In the genomic region with DNA sequence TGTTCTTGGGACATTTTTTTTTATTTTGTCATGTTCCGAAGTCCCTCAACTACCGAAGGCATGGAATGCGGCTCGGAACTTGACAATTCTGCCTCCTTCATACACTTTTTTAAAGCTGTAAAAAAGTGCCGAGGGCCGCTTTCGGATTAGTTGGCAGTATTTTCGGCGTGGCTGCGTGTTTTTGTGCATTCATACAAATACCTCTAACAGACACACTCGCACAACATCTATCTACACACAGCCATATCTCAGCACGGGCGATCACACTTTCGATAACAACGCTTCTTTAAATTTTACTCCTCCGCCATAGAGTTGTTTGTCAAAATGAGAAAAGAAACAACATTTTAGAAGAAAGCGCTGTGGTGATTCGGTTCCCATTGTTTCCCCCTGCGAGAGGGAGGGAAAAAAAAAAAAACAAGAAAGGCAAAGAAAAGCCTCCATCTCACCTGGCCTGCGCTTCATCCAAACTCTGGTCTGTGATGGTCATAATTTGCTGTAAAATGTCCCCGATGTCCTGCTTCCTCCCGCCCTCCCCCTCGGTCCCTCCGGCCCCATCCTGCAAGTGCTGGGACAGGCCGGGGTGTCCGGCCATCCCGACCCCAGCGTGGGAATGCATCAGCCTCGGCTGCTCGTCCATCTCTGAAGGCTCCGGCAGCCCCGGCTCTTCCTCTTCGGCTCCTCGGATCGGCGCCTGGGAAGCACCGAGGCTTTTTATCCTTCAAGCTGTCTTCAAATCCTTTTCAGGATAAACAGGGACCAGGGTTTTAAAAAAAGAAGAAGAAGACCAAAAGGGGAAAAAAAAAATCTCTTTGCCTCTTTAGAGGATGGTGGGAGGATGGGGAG, we compare ENCODE assay signal across 8 mouse cellular contexts. TPM values are rescaled to one million over a fixed set of nuclear protein-coding genes. Genes with fewer than 3 reads are reported as not detected.
DNase-seq lines count a peak whose midpoint lies in the region; ATAC-seq and TF ChIP-seq lines count a peak whose summit lies in the region.

No protein-coding gene starts in this region.

- H3K79me2 ChIP-seq in C2C12 (ENCODE audit: control insufficient read depth, insufficient read depth) = peaks cover 57% of the 10 kb centered on the region

- H3K4me3 ChIP-seq in C2C12 (ENCODE audit: insufficient read depth, poor library complexity, severe bottlenecking) = peak overlapping the region; percentile 67
- peak overlapping the region; percentile 57 to 68 for H3K4me3 ChIP-seq in heart, embryonic 14.5 days (ENCODE audit: control insufficient read depth in 1 of 2, insufficient read depth in 1 of 2, low read depth in 1 of 2, low read length in 2 of 2)
- peak overlapping the region; percentile 88 for H3K4me3 ChIP-seq in limb, embryonic 10.5 days
- peak overlapping the region; percentile 85 for H3K4me3 ChIP-seq in midbrain, embryonic 12.5 days

- peaks cover 12% of the 10 kb centered on the region for H3K36me3 ChIP-seq in C2C12 (ENCODE audit: control insufficient read depth, insufficient read depth)
- H3K36me3 ChIP-seq in heart, embryonic 14.5 days (ENCODE audit: control insufficient read depth, insufficient read depth, low read length) = no peaks in the 10 kb centered on the region
- H3K36me3 ChIP-seq in limb, embryonic 10.5 days = no peaks in the 10 kb centered on the region
- no peaks in the 10 kb centered on the region for H3K36me3 ChIP-seq in midbrain, embryonic 12.5 days

- H3K9me3 ChIP-seq in heart, embryonic 14.5 days (ENCODE audit: control insufficient read depth, low read length) = no peaks in the 10 kb centered on the region
- H3K9me3 ChIP-seq in limb, embryonic 10.5 days (replicated peaks) = no peaks in the 10 kb centered on the region
- no peaks in the 10 kb centered on the region for H3K9me3 ChIP-seq in midbrain, embryonic 12.5 days

- H3ac ChIP-seq in C2C12 (ENCODE audit: control insufficient read depth, insufficient read length, low read depth) = peak overlapping the region; percentile 83

- WGBS in heart, embryonic 14.5 days = under 1% methylated on average over 37 of the region's 37 CpGs
- under 1% methylated on average over 37 of the region's 37 CpGs for WGBS in limb, embryonic 10.5 days
- WGBS in midbrain, embryonic 12.5 days = under 1% methylated on average over 37 of the region's 37 CpGs

- no peaks in the 10 kb centered on the region for H3K27me3 ChIP-seq in C2C12 (ENCODE audit: control insufficient read depth, insufficient read depth, insufficient read length)
- H3K27me3 ChIP-seq in heart, embryonic 14.5 days (ENCODE audit: control insufficient read depth, insufficient read depth, low read length) = no peaks in the 10 kb centered on the region
- H3K27me3 ChIP-seq in limb, embryonic 10.5 days (ENCODE audit: low read depth, poor library complexity, severe bottlenecking) = no peaks in the 10 kb centered on the region
- no peaks in the 10 kb centered on the region for H3K27me3 ChIP-seq in midbrain, embryonic 12.5 days

- peaks cover 48% of the 10 kb centered on the region for H3K79me3 ChIP-seq in C2C12 (ENCODE audit: low read depth)

- H3K4me1 ChIP-seq in heart, embryonic 14.5 days (ENCODE audit: control insufficient read depth in 2 of 2, insufficient read depth in 2 of 2, low read length in 2 of 2) = peaks cover 0 to 22% of the 10 kb centered on the region in 2 experiments; a peak in 3 of 4 replicates
- peaks cover 30% of the 10 kb centered on the region for H3K4me1 ChIP-seq in limb, embryonic 10.5 days
- H3K4me1 ChIP-seq in midbrain, embryonic 12.5 days = peaks cover 22% of the 10 kb centered on the region

- no peak for ATAC-seq in heart, embryonic 14.5 days (ENCODE audit: insufficient number of reproducible peaks, insufficient read depth, low FRiP score, low read depth)
- ATAC-seq in midbrain, embryonic 12.5 days (ENCODE audit: low FRiP score, low read depth) = no peak
- ATAC-seq in granulocyte monocyte progenitor cell, adult 5-6 weeks (replicated peaks; ENCODE audit: poor library complexity, severe bottlenecking) = no peak

- peak; percentile 42 for DNase-seq in ZHBTc4 (ENCODE audit: low read depth, low spot score)
- DNase-seq in embryo, embryonic 9.5 days (ENCODE audit: extremely low spot score) = peak; percentile 73
- DNase-seq in limb, embryonic 10.5 days (ENCODE audit: low spot score) = peak; percentile 71
- no peak for DNase-seq in frontal cortex, adult 2 months (ENCODE audit: extremely low spot score in 1 of 2, low spot score in 1 of 2)

- H3K27ac ChIP-seq in heart, embryonic 14.5 days (replicated peaks in 1 of 2; ENCODE audit: control insufficient read depth in 1 of 2, insufficient read depth in 1 of 2, low read depth in 2 of 2, low read length in 2 of 2) = peak overlapping the region; percentile 89 to 97
- H3K27ac ChIP-seq in limb, embryonic 10.5 days = peak overlapping the region; percentile 99
- peak overlapping the region; percentile 100 for H3K27ac ChIP-seq in midbrain, embryonic 12.5 days (replicated peaks)

- peak overlapping the region; percentile 88 for H3K9ac ChIP-seq in heart, embryonic 14.5 days (ENCODE audit: low read length)
- H3K9ac ChIP-seq in midbrain, embryonic 12.5 days (replicated peaks) = peak overlapping the region; percentile 91

- peak overlapping the region; percentile 83 for H3K4me2 ChIP-seq in heart, embryonic 14.5 days (ENCODE audit: low read length)
- peak overlapping the region; percentile 66 for H3K4me2 ChIP-seq in midbrain, embryonic 12.5 days (replicated peaks)

- no peak for TF ChIP-seq CTCF in C2C12 (IDR thresholded peaks at IDR 0.05; ENCODE audit: control insufficient read depth, insufficient read depth, insufficient read length)

TF ChIP-seq in C2C12, 6 proteins besides CTCF, POLR2A, EP300 and RAD21:
- TF ChIP-seq MYOG (IDR thresholded peaks at IDR 0.05; ENCODE audit: control insufficient read depth, extremely low read depth, insufficient read length) (no peak), MAX (IDR thresholded peaks at IDR 0.05) (no peak), USF1 (IDR thresholded peaks at IDR 0.05; ENCODE audit: low read depth) (no peak), FOSL1 (IDR thresholded peaks at IDR 0.05; ENCODE audit: insufficient read depth, low read length, poor library complexity, severe bottlenecking) (no peak), MYOD1 (IDR thresholded peaks at IDR 0.05; ENCODE audit: control insufficient read depth, insufficient read length, low read depth) (no peak), CEBPB (IDR thresholded peaks at IDR 0.05; ENCODE audit: low read depth) (no peak)

RNA-seq across cellular contexts. Expression of a gene that starts 1.0 kb away (rescaled TPM):
- polyA plus RNA-seq in C2C12 (2012; fragmentation: generic; extraction: Trizol) = 29.4 TPM
- polyA plus RNA-seq in heart, embryonic 14.5 days (2014; fragmentation: Nextera tagmentation; extraction: Ambion mirVana) = 27.3 and 30.7 TPM in 2 replicates
- polyA plus RNA-seq in limb, embryonic 10.5 days (2016; fragmentation: Nextera tagmentation; extraction: Ambion mirVana) = 44.7 and 55.9 TPM in 2 replicates
- 73.7 TPM in 2 replicates for polyA plus RNA-seq in midbrain, embryonic 12.5 days (2016; fragmentation: Nextera tagmentation; extraction: Ambion mirVana)
- total RNA-seq in granulocyte monocyte progenitor cell, adult 5-6 weeks (2014; fragmentation: Nextera tagmentation) = 4.9 and 8.2 TPM in 2 replicates
- total RNA-seq in granulocyte monocyte progenitor cell, adult 5-6 weeks (2017) = 4.1 and 4.7 TPM in 2 replicates
- polyA plus RNA-seq in frontal cortex, adult 2 months (2012; rRNA removed) = 125 and 130 TPM in 2 replicates

Comparison
In these comparisons a context has a peak if more than half of its experiments do, and no peak if none do; other contexts are left out.
1. DNase-seq: peak in ZHBTc4 (single experiment), embryo, embryonic 9.5 days (single experiment) and limb, embryonic 10.5 days (single experiment); none in frontal cortex, adult 2 months (0 of 2).
2. Peak in every context shown above with its lines, with median percentiles within 50 percentile points of each other: H3K4me3 ChIP-seq and H3K27ac ChIP-seq.